Mouse (Mus musculus) adrenal gland, postnatal 10 days (tissue): ENCODE results near the gene Map7. TPM values are rescaled to one million over a fixed set of nuclear protein-coding genes. Genes with fewer than 3 reads are reported as not detected.

Experiments
- DNase-seq: peaks from one replicate; pipeline ENCODE4 v3.0.0; 2021; ENCODE audit warnings: mixed read lengths
- total RNA-seq, 2 experiments: library from RNA; stranded (reverse); gene quantifications; 2 replicates each; pipeline ENCODE4 v1.2.3; 2021

The Map7 gene
- total RNA-seq, 2 experiments from 2014 or later, result 15.9 to 18.7 TPM

DNA sequence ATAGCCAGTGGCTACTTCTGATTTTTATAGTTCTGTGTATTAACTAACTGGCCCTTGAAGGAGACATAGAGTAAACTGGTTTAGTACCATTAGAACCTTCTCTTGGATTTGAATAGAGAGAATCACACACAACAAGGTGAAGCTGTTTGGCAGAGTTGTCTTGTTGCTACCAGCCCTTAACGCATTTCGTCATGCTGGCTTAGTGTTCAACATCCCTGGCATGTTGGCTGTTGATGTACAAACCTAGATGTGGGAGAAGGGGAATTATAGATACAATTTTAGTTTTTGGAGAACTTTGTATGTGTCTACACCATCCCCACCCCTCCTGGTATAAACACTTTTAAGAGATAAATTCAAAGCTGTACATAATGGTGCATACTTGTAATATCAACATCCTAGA, 37.5 kb downstream of the Map7 start:
- no peak for DNase-seq

DNA sequence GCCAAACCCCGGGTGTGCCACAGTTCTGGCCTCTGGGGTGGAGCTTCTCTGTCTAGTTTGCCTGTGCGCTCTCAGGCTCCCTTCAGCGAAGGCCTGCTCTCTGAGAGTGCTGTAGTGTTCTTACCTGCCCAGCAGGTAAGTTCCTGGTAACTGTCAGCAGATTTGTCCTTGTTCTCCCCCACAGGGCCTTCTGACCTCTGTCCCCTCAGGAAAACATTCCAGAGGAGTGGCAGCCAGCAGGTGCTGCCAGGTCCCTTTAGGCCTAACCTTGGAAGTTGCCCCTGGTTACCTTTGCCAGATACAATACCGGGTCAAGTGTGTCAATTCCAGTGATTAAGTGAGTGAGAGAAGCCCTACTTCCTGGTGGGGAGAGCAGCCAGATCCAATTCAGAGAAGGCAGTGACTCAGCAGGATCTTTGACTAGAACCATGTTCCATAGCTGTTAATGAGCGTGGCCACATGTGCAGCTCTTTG, 38.6 kb downstream of the Map7 start:
- DNase-seq, result no peak

DNA sequence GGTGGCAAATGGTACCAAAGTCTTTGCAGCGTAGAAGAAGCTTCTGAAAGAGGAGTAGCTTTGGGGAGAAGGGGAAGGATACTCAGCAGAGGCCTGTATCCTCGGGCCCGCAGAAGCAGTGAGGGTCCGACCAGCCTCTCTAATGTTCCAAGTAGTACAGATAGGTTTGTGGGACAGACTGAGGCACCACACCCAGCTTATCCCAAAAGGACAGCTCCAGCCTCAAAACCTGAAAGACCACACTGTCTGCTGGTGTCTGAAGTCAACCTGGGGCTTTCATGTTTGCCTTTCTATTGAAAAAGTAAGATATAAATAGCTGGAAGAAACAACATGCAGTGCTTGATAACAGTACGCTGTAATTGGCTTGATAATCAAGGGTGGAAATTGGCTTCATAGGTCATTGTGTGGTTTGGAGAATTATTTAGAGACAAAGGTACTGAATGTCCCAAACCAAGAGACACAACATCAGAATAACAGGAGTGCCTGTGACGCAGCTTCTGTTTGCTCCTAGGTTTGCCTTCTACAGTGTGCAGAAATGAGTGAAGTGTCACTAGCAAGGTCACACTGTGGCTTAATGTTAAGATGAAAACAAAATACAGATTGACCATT, 42.0 kb downstream of the Map7 start:
- DNase-seq, result no peak

DNA sequence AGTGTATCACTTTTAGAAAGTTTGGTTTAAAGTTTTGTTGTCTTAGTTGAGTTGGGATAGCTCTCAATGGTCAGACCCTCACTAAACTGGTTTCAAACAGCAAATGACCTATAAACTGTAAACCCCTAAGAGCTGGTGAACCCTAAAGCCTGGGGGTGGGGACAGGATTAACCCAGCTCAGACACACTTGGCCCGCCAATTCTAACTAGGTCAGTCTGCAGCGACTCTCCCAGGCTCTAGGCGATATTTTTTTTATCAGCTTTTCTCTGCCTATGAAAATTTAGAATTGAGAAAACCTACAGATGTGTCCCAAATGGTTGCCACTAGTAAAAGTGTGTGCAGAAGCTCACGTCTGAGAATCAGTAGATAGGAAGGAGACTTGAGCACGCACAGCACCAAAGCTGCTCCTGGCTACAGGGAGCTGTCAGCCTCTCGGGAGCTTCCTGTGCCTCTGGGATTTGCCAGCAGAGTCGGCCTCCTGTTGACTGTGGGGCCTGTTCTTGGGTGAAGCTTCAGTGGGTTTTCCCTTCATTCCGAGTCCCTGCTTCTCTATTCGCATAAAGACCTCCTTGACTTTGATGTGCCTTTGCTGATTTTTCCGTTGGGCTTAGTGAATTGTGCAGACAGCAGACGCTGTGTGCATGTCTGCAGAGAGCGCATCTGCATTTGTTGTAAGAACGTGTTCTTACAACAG, 46.7 kb downstream of the Map7 start:
- DNase-seq, result no peak

DNA sequence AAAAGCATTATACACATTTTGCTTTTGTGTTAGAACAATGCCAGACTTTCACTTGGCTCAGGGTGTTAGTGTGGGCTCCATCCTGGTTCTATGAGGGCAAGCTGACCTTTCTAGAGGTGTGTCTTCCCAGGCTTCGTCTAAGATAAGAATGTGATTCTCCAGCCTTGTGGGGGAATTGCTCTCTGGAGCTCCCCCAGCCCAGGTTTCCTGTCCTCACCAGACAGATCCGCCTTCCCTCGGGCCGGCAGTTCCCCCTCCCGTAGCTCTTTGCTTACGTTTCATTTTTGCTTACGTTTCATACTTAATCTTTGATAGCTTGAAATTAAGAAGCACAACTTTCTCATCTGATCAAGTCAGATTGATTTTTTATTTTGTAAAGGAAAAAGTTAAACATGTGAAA, 48.8 kb downstream of the Map7 start:
- no peak for DNase-seq

DNA sequence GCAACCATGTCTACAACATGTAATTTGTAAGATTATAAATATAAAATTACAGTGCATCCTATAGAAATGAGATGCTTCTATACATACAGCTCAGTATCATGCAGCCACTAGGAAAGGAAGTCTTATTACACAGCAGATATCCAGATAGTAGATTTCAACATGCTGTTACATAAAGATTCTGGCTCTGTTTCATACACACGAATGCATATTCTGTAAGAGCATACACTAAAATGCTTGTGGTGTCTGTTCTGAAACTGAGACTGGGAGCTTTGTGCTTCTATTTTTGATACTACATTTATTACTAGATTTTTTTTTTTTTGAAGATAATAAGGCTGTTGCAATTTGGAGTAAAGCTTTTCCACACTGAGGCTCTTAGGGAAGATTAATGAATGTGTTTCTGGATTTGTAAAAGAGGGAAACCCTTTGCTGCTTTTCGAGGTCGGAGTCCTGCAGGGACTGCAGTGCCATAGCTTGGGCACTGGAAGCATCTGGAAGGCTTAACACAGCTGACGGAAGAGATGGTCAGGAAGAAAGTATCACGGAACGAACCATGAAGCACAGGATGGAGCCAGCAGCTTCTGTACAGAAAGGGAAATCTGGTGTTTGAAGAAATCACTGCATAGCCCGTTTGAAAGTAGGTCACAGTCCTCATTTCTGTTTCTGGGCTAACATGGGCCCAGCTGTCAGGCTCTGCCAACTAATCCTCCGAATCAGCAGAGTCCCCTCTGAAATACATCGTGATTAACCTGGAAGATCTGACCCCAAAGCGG, 50.9 kb downstream of the Map7 start:
- DNase-seq, result no peak

DNA sequence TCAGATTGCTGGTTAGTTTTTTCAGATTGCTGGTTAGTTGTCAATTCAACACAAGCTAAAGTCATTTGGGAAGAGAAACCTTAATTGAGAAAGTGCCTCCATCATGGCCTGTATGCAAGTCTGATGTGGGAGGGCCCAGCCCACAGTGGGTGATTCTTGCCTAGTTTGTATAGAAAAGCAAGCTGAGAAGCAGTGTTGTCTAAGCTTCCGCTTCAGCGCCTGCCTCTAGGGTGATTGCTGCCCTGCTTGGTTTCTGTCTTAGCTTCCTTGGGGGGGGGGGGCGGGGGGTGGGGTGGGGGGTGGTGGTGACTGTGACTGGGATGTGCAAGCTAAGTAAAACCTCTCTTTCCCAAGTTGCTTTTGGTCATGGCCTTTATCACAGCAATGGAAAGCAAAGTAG, 53.0 kb downstream of the Map7 start:
- DNase-seq, result no peak

DNA sequence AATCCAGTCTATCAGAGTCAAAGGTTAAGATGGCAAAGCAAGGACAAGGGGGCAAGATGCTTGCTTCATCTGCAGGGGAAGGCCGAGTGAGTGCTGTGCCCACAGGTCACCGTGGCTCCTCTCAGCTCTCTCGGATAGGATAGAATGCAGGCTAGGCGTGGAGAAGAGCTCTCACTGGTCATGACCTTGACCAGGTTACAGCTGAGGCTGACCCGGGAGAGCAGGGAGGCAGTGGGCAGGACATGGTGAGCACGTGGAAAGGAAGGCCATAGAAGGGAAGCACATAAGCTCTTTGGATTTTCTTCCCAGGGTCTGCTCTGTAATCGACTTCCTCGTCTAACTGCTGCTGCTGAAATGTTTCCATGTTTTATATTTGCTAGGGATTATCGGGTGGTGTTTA, 53.9 kb downstream of the Map7 start:
- no peak for DNase-seq

DNA sequence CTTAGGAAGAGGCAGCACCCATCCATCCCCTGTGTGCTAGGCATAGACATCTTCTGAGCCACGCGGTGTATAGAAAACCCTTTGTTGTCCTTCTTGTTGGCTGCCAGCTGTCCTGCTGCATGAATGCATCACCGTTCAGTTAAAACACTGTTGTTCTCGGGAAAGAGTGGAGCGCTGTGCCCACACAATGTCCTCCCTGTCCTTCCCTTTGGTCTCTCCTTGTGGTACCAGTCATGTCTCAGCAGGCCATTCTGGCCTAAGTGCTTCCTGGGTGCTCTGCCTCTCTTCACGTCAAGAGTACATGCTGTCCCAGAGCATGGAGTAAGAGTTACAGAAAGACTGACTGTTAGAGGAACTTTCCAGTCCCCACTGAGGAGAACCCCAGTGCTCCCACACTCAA, 54.5 kb downstream of the Map7 start:
- no peak for DNase-seq

DNA sequence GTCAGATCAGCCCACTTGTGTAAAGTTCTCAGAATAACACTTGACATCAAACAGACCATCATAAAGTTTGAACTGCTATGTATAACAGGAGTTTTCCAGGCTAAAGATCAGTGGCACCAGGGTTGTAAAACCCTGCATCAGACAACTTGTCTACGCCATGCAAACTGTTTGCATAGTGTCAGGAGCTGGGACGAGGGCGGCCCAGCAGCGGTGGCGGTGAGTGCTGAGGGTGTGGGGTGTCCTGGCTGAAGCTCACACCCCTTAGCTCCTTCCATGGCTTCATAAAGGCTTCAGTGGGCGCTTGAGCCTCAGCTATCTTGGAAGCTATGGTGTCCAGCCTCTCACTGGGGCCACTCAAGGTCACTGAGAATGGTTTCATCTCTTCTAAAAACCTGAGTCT, 55.2 kb downstream of the Map7 start:
- no peak for DNase-seq

DNA sequence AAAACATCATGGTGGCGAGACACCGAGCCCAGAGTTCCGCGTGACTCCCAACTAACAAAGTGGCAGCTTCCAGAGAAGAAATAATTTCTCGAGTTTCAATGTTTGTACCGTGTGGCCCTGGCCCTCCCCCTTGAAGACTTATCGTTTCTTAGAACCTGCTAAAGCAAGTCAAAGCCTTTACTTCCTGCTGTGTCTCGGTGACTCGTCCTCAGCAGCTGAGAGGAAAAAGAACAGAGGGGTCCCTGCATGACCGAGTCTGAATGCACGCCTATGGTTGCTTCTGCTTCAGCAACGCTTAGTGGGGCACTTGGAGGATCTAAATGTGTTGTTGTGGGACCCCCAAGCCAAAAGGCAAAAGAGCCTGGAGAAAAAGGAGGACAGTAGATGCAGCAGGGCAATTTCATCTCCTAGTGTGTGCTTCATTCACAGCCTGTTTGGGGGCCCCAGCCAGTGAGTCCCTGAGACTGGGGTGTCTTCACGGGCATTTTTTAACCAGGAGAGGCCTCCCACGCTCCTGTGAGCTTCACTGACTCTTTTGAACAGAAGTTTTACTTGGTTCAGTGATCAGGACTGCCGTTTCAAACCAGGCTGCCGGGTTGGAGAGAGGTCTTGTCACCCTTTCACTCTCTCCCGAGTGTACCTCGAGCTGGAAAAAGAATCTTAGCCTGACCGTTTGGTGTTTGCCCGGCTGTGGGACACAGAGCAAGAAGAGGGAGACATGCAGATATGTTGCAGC, 56.6 kb downstream of the Map7 start:
- DNase-seq, result no peak

DNA sequence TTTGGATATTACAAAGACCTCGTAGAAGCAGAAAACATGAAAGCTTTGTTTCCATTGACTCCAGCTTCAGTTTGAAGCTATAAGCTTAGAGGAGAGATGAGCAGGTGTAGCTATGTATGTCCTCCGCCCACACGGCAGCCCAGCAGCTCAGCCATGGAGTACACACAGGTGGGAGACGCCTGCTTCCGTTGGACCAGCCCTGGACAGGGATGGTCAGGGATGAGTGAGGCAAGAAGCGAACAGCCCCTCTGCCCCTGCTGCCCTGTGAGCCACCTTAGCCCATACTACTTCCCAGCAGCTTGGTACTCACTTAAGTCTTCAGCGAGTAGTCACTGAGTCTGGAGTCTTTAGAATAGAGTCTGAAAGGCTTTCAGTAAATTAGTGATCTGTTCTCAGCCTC, 58.7 kb downstream of the Map7 start:
- DNase-seq, result no peak

DNA sequence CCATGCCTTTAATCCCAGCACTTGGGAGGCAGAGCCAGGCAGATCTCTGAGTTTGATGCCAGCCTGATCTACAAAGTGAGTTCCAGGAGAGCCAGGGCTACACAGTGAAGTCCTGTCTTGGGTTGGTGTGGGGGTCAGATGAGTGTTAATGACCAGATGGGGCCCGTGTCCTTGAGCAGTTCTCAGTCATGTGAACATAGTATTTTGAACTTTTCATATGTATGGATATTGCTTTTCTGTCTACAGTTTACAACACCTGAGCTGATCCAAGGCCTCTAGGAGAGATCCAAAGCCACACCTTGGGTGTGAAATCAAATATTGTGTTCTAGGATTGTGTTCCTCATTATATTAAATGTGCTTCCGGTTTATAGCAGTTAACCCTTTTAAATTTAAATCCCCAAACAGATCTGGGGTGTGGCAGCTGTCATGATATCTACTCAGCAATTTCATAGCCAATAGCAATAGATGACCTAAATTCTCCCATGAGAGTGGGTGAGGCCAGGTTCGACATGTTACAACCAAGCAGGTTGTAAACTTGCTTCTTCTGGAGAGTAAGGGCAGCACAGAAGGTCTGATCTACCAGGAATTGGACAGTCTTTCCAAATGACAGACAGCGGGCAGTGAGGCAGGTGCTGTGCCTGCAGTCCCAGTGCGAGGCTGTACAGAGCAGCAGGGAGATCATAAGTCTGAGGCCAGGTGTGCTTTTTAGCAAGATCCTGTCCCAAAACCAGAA, 61.5 kb downstream of the Map7 start:
- DNase-seq, result no peak

DNA sequence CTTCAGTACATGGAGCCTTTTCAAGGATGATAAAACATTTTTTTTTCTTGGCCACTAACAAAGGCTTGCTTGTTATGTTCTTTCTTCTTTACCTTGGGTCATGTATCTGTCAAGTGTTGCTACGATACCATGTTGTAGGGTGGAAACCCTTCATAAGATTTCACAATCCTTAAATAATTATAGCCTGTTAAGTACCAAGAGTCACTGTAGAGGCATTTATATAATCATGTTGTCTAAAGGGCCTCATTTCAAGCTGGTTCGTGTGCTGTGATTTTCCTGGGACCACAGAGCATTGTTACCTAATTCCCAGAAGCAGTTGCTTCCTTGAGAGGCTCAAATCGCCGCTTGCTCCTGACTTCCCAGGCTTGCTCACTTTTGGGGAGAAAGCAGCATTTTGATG, 66.1 kb downstream of the Map7 start:
- no peak for DNase-seq

DNA sequence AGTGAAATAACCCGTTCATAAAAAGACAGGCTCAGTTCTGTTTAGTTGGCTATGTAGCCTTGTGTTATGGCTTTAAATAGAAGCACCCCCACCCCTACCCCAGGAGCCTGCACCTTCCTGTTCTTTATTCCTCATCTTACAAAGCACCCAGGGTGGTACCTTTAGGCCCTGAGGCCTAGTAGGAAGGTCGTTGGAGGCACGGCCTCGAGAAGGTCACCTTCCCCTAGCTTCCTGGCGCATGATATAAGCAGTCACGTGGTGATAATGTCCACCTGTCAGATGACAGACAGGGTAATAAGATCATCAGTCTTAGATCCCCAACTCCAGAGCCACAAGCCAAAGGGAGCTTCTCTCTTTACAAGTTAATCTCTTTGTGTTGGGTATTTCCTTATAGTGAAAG, 68.7 kb downstream of the Map7 start:
- DNase-seq, result no peak

DNA sequence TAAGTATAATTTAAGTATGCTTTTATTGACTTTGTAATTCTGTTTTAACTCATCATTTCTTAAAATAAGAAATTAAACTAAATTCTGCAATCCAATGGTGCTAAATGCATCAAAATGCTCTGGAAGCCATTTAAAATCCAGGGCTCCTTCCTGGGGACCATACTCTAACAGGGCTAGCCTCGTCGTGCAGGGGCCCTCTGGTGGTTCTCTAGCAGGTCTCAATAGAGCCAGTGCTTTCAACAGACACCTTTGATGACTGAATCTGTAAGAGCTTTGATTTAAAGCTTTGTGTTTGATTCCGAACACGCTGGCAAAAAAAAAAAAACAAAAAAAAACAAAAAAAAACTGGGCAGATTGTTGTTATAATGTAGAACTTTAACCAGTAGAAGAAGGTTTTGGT, 70.6 kb downstream of the Map7 start:
- no peak for DNase-seq

DNA sequence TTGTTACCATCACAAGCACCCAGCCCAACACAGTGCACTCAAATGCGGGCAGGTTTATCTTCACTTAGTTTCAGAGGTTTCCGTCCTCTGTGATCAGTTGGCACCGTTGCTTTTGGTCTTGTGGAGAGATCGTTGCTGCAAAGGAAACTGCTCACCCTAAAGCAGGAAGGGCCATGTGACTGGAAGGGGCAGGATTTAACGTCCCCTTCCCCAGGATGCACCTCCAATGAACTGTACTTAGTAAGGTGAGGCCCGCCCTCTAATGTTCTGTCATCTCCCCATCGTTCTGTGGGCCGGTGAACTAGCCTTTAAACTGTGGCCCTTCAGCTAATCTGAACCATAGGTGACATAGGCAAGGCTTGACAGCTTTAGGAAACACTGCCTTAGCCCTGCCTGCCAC, 71.3 kb downstream of the Map7 start:
- no peak for DNase-seq

DNA sequence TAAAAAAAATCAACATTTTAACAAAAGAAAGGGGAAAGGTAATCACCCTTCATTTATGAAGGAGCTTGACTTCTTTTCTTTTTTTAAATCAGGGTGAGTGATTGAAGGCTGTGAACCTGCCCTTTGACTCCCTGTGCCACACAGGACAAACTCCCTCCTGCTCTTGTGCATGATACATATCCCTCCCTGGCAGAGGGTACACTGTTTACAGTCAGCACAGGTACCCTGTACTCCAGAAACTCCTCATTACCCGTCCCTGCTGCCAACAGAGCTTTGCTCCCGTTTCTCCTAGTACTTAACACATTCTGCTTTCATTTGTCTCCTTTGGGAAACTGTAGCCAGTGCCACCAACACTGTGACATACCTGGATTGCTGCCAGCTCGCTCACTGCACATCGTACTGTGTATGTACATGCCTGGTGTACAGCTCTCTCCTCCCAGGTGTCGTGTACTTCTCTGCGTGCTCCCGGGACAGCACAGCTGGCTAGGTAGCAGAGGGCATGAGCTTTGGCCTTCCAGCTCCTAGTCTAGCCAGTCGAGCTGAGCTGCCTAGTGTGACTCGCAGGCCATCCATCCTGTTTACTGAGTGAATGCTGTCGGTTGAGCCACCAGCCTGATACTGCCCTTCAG, 72.3 kb downstream of the Map7 start:
- peak; percentile 16 for DNase-seq

DNA sequence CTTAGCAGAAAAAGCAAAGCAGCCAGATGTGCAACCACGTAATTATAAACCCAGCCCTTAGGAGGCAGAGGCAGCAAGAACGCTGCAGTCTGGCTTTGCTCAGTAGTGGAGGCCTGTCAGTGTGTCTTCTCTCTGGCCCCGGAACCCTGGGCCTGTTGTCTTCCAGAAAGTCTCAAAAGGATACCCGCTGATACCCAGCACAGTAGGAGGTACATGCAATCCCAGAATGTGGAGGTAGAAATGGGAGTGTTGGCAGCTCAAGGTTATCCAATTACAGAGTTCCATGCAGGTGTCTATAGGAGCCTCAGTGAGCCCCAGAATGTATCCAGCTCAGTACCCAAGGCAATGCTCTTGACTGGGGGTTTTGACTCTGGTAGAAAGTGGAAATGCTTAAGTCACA, 73.7 kb downstream of the Map7 start:
- no peak for DNase-seq

DNA sequence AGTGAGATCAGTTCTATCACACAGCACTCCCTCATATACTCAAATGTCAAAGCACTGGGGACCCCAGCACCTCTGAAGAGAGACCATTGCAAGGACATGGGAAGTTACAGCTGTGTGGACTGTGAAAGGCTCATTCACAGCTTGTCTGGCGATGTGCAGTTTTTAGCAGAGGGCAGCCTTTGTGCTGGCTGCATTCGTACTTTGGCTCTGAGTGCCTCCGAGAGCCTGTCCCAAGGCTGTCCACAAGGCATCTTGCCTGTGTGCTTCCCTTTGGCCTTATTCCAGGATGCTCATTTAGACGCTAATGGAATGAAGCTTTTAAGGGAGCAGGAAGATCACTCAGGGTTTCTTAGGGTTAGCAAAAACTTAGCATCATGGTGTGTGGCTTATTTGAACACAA, 78.5 kb downstream of the Map7 start:
- DNase-seq, result peak; percentile 37

DNA sequence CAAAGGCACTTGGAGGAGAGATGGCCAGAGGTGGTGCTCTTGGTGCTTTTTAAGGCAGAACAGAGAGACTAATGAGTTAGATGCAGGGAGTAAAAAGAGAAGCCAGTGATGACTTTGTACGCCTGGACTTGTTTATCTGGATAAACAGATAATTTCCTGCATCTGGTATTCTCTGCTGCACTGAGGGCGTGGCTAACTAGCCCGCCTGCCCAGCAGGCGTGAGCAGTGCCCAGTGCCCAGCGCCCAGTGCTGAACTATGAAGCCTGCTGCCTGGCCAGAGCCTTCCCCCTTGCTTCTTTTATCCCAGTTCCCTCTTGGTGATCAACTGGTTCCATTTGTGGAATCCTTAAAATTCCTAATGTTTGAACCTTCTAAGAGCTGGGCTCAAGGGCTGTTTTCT, 81.8 kb downstream of the Map7 start:
- no peak for DNase-seq

DNA sequence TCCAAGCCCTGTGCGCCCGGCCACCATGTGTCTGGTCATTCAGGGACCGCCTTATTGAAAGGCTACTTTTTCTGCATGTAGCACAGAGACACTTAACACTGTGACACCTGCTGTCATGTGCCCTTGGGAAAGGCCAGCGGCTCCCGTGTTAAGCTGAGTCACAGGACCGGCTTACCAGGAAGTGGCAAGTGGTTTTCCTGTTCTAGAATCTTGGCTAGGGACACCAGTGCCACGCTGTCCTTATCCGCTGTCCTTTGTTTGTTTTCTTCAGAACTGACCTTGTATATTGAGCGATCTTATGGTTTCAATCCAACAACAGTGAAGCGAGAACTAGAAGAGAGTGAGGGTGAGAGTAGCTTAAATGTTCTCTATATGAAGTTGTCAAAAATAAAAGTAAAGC, 85.2 kb downstream of the Map7 start:
- no peak for DNase-seq
